Mouse (Mus musculus): ENCODE results near the gene Lnx1.

Lnx1 gene

DNA sequence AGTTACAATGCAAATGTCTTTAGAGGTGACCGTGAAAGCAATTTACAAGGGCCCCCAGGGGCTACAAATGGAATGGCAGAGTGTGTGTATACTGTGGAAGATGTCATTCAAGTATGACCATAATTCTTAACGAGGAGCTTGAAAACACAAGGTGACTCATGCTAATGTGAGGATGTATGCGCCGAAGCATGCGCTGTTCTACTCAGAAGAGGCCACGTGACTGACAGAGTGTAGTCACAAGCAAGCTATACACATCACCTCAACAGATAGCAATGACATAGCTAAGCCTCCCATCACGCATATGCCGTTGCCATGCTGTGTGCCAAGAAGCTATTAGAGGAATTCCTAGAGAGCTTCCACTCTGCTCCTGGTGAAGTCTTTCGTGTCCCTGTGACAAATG, 5.2 kb downstream of the Lnx1 start:
- no peak for DNase-seq (ENCODE audit: low read depth)

DNA sequence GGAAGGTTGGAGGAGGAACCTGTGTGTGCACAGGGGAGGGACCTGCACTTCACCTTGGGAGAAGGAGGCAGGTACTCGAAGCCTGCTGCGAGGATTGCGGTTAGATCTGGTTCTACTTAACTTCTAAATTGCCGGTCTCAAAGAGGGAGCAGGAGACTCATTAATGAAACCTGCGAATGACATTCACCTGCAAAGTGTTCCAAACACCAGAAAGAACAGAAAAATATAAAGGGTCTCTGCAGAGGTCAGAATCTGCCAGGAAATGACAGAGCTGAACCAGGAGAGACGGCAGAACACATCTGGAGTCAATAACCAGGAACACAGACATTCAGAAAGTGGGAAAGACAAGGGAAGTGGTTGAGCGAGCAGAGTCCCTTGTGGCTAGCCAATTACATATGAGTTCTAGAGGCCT, 8.3 kb downstream of the Lnx1 start:
- DNase-seq (ENCODE audit: low read depth) = peak; percentile 40

DNA sequence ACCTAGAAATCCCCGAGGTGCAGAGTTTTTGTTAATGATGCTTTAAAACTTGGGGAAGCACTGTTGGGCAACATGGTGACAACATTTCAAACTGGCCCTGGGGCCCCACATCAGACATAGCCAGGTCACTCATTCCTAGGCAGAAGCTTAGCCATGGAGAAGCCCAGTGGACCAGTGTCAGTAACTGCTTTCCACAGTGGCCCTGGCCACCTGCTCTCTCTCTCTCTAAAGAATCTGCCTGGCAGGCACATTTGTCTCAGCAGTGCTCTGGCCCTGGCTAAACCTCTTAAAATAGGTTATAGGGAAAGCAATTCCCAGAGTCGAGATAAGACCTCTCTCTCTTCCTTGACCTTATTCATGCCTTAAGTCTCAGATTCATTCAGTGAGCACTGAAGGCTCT, 8.9 kb downstream of the Lnx1 start:
- DNase-seq (ENCODE audit: low read depth) = no peak

DNA sequence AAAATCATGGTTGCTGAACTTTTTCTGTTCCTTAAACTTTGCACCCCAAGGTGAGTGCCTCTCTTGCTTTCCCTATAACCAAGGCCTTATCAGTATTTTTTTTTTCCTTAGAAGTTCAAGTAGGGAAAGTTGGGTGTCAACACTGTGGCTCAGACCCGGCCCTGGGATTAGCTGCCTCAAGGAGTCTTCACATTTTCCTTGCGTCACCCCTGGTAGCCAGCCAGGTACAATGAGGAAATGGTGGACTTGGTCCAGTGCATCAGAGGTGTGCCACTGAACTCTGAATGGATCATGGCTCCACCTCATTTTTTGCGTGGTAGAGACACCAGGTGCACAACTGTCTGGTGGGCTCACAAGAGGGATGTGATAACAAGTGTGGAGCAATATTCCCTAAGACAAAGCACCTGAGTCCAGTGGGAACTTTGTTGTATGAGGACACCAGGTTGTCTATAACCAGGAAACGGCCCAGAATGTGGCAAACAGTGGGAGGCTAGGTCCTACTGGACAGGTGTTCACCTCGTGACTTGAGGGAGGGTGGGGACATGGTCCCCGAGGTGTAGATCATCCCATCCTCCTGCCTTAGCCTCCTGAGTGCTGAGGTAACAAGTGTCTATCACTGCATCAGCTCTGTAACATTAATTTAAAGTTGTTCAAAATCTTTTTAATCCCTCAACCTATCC, 10.2 kb downstream of the Lnx1 start:
- DNase-seq (ENCODE audit: low read depth) = no peak

DNA sequence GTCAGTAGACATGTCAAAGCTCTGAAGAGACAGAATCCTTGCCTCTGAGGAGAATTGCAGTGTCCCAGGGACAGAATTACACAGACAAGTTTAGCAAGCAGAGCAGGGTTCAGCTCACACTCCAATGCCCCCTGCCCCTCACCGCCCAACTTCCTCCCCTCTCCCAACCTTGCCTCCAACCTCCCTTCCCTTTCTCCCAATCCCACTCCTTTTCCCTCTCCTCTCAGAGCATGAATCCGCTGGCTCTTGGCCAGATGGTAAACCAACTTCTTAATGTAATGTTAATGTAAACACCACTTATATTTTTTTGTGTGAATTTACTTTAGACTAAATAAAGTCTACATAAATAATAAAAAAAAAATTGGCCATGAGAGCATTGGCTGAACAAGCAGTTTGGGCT, 13.9 kb downstream of the Lnx1 start:
- no peak for DNase-seq (ENCODE audit: low read depth)

DNA sequence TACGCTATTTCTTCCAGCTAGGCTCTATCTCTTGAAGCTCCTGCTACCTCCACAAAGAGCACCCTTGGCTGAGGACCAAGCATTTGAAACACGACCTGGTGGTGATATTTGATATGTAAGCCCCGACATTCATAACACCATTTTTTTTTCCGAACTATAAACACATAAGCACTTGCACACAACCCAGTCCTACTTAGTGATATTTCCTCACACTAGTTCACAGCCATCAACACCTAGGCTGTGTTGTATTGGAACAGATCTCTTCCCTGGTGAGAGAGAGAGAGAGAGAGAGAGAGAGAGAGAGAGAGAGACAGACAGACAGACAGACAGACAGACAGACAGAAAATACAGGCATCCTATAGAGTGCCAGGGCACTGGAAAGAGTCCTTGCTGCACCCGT, 17.8 kb downstream of the Lnx1 start:
- DNase-seq (ENCODE audit: low read depth) = peak; percentile 46

DNA sequence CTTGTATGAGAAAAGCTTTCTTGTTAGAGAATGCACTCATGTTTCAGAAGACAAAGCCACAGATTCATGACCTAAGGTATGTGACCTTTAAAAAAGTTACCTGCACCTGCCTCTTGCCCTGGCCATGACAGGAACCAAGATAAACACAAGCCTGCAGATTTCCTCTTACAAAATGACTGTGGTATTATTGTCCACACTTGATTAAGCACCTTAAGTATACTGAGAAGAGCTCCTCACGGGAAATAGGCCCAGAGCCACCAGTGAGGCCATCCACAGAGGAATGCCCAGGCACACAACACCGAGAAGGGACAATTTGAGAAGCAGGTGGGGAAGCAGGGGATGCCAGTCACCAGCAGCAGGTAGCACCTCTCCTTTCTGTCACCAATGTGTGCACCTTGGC, 18.9 kb downstream of the Lnx1 start:
- DNase-seq (ENCODE audit: low read depth) = no peak

DNA sequence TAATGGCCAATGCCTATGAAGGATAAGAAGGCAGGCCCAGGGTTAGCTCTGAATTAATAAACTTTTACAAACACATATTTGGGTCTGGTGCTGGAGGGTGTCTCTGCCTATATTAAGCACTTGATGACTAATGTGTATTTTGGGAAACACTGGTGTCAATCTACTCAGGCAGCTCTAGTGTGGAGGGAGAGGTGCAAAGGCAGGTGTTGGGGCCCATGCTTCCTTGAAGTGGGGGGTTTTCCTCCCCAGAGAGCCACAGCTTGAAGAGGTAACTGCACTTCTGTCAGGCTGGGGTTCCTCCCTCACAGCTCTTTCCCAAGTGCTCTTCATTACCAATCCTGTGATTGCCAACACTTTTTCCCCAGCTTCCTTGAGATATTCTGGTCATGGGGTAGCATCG, 20.0 kb downstream of the Lnx1 start:
- no peak for DNase-seq (ENCODE audit: low read depth)

DNA sequence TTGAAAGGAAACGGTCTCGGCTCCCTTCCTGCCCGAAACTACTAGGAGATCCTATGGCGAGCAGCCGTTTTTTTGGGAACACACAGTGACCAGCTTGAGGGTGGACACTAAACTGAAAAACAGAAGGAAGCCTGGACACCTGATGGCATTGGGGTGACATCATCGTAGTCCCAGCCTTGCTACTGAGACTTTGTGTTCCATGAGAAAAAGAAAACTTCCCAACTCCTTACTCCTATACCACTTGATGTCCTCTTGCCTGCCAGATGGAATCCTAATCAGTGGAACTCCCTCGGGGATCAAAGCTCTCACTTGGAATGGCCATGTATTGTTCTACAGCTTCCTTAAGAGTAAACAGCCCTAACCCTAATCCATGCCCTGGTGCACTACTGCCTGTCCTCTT, 23.1 kb downstream of the Lnx1 start:
- no peak for DNase-seq (ENCODE audit: low read depth)

DNA sequence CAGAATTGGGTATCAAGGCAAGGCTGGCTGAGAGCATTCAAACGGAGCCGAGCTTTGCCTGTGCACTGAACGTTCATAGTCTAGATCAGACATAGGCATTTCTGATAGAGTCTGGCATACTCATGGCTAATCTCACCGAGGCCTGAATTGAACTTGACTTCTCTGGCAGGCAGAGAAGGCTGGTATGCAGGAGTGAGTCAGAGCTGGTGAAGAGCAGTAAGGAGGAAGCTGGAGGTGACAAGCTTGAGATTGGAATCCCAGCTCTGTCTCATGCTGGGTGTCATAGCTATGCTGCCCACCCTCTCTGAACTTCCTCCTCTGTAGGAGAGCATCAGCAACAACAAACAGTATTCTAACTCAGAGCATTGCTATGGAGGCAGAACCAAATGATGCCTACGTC, 24.0 kb downstream of the Lnx1 start:
- DNase-seq (ENCODE audit: low read depth) = peak; percentile 63

DNA sequence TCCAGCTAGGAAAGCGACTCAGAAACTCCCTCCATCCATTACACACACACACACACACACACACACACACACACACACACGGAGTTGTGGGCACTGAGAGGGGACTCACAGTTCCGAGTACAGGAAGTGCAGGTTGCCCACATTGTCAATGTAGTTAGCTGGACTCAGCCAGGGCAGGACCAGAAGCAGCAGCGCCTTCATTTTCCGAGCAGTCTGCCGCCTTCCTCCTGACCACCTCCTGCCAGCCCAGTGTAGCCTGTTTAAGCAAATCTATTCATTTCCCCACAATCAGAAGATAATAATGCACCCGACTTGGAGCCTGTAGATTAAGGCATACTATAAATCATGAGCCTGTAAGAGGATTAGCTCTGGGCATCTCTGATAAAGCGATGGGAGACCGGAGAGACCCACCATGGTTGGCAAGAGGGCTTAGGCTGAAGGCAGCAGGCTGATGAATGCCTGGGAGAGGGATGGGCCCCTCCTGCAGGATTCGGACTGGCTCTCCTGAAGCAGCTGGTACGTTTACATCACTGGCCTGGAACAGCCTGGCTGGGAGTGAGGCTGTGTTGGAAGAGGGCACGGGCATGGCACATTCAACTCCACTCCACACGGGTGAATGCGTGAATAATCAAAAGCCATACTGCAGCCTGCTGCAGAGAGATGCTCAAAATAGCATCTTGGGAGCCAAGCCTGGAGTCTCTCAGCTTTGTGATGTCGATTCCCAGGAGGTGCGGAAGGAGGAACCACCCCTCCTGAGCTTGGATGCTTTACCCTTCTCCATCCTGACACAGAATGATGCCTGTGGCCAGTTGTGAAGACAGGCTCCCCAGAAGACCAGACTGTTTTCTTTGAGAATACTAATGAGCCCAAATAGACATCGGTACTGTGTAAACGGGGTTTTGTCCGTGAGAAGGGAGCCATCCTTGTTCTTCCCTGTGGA, 25.0 kb downstream of the Lnx1 start:
- peak; percentile 41 for DNase-seq (ENCODE audit: low read depth)

DNA sequence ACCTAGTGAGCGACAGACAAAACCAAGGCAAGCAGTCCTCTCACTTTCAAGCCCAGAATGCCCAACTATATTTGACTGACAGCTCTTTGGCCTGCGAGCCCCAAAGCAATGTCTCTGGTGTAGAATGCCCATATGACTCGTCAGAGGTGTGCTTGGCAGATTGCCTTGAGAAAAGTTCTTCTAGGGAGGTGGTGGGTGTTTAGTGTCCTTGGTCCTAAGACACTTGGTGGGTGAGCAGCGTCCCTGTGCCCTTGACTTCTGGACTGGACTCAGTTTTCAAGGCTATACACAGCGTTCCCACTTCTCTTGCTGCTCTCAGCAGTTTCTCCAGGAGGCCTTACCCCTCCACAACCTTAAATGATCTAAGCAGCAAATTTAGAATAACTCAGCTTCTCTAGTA, 30.2 kb downstream of the Lnx1 start:
- DNase-seq (ENCODE audit: low read depth) = peak; percentile 41

DNA sequence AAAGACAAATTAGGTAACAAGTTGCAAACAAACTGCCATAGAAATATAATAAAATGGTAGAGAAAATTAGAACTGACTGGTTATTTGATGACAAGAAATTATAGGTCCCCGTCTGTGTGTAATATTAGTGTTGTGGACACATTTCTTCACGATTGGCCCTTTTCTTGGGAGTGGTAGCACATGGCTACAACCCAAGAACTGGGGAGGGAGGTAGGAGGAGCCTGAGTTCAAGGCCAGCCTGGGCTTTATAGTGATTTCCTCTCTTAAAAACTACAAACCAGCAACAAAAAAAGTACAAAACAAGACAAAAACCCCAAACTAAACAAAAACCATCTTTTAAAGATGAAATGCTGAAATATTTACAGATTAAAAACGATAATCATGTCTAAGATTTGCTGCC, 31.8 kb downstream of the Lnx1 start:
- DNase-seq (ENCODE audit: low read depth) = no peak

DNA sequence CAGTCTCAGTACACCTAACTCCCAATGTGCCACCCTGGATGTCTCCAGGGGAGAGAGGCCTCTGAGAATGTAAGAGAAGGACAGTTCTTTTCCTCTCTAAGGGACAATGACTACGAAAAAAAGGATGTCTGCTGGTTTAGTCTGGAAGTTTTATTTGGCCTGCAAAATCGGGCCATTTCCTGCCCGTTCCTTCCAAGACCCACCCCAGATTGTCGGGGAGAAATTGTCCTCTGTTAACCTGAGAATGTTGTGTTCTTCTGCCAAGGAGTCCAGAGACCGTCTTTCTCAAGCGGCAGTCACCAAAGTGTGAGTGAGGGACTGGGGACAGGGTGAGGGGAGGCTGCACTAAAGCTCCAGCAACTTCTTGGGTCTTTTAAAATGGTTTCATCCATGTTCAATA, 32.8 kb downstream of the Lnx1 start:
- no peak for DNase-seq (ENCODE audit: low read depth)

DNA sequence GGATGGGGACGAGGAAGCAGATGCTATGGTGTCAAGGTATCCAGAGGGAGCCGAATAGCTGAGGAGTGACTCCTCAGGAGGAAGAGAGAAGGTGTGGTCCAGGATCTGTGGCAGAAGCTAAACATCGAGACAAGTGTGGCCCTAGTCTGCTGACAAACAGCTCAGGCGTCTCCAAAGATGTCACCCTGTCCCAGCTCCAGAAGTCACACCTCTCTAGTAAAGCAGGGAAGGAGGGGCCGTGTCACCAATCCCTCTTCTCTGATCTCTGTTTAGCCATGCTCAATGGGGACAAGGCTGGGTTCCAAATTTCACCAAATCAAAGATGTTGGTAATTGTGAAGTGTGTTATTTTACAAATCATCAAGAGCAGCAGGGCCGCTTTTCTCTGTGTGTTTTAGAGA, 33.8 kb downstream of the Lnx1 start:
- DNase-seq (ENCODE audit: low read depth) = no peak

DNA sequence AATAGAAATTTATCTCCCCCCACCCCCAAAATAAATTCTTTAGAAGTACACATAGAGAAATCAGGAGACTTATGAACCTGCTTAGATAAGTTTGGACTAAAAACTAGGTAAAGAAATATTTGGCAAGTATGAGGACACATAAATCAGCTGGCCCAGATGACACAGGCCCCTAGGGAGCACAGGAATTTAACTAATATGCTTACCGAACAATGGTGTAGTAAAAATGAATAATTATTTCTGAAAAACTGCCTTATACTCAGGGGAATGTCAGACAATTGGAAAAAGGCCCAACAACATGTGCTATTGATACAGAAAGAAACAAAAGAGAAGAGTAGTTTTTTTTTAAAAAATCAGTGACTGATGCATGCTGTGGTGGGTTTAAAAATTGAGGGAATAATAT, 40.1 kb downstream of the Lnx1 start:
- DNase-seq (ENCODE audit: low read depth) = peak; percentile 92

DNA sequence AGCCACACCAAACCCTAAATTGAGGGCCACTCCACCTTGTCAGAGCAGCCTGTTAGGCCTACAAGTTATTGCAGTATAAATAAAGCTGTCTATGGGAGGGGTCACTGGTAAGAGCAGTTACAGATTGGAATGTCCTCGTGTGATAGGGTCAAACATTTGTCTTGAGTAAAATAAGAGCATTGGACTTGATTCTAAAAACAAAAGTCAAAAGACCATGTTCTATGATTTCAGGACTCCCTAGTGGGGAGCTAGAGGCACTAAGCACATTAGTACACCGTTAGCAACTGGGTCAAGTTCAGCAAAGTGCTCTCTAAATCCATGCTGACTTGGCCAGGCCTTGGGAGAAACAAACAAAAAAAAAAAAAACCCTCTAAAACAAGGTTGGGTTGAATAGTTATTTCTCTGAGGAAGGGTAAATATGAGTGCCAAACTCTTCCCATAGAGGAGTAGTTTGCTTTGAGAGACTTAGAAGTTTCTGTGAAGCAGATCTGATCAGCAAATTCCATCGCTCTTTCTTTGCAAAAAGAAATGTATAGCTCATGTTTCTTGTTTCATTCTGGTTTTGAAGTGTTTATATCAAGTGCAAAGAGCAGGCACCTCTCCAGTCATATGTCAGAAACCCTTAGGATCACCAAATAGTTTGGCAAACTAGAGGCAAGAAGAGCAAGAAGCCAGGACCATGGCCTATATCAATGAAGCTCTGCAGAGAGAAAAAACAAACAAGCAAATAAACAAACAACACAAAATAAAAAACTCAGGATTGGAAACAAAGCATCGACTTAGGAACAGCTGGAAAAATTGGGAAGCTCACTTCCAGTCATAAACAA, 40.8 kb downstream of the Lnx1 start:
- peak; percentile 89 for DNase-seq (ENCODE audit: low read depth)

DNA sequence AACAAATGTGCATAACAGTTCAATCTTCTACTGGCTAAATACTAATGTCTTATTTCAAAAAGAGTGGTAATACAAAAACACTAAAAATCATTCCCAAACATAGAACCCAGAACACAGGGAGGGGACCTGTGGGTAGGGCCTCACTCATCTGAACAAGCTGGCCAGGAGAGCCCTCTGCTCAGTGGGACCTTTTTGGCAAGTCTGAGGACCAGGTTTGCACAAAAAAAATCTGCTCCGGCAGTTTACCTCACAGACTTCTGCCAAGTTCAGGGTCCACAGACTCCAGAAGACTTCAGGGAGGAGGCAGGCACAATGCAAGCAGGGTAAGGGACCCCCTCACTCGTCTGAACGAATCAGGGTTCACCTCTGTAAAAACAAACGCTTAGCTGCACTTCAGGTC, 42.9 kb downstream of the Lnx1 start:
- DNase-seq (ENCODE audit: low read depth) = no peak

DNA sequence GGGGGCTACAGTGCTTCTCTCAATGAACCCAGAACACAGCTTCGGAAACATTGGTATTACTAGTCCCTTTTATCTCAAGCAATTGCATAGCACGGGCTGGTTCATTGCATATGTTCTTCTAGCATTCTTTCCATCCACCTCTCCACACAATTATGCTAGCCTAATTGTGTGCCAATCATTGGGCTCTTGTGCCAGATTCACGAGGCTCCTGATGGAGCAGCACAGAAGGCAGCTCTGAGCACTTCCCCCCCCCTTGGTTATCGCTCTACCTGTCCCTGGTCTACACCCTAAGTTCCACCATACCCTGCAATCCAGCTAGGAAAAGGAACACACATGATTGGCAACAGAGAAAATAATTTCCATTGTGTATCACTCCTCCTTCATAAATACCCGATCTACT, 43.4 kb downstream of the Lnx1 start:
- DNase-seq (ENCODE audit: low read depth) = no peak

DNA sequence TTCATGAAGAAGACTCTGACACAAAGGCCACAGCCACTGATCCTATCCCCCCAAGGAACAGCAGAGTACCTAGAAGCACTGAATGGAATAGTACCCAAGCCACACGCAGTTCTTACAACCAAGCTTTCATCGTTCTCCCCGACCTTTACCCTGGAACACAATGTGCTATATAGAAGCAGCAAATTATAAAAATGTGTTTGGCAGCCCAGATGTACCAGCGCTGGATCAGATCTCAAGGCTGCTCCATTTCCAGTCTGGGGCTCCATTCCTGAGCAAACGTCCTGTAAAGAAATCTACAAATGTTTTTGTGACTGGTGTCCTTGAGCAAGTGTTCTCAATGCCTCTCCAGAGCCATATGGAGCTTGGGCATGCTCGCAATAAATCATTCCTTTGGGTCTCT, 44.8 kb downstream of the Lnx1 start:
- DNase-seq (ENCODE audit: low read depth) = peak; percentile 47

DNA sequence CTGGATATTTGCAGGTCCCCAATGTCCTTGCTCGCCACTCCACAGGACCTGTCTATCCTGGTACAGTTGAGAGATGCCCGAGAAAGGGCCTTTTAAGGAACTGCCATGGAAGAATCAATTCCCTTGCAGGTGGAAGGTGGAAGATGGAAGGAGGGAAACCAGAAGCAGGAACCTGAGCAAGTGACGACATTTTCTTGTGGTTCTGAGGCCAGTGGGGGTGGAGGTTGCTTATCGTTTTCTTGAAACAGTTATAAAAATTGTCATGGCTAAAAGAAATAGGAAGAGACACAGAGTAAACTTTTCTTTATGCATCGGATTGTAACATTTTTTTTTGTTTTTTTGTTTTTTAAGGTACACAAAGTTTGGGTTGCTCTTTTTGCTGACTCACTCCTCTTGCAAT, 46.3 kb downstream of the Lnx1 start:
- no peak for DNase-seq (ENCODE audit: low read depth)

DNA sequence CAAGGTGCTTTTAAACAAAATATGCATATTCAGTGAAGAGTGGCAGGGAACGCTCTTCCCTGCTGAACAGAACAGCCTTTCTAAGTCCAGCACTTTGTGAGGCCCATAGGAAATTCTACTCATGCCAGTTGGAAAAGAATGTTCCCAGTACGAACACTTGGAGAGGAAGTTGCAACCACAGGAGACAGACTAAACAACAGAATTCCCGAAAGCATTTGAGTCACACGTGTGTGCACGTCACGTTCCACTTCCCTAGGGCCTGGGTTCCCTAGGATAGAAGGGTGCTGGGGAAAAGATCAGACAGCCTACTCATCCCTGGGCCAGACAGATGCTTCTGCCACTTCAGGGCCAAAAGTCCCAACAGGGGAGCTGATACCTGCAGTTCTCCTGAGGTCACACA, 48.2 kb downstream of the Lnx1 start:
- peak; percentile 65 for DNase-seq (ENCODE audit: low read depth)

DNA sequence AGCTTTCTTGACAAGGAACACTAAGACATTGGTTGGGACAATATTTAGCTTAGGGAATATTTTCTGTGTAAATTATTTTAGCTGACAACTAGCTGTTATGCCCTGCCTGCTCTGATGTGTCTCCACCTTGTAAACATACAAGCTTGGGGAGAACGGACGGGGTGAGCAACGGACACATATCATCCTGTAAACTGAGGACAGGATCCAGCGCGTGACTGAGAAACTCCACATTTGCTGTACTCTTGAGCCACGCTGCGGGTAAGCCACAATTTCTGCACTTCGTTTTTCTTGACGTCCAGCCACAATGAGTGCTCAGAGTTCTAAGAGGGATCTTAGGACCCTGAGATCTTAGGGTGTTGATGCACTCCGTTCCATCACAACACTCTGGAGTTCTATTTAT, 48.9 kb downstream of the Lnx1 start:
- DNase-seq (ENCODE audit: low read depth) = no peak
